Mouse (Mus musculus) testis, adult 2 months (tissue): Measurements from ENCODE around the gene B3galt4. TPM values are rescaled to one million over a fixed set of nuclear protein-coding genes. Genes with fewer than 3 reads are reported as not detected.

ENCODE experiments used
- H3K27ac ChIP-seq: fragments of 200-500 bp; 2 replicates; pipeline ENCODE4 v1.5.1; 2012; ENCODE audit warnings: low read depth, low read length; ENCODE audit not compliant: control insufficient read depth, insufficient read depth
- H3K27me3 ChIP-seq: fragments of 200-500 bp; 2 replicates; pipeline ENCODE4 v1.6.1; 2012; ENCODE audit warnings: mild to moderate bottlenecking, low read length, moderate library complexity; ENCODE audit not compliant: control insufficient read depth, insufficient read depth
- H3K36me3 ChIP-seq: fragments of 200-500 bp; 2 replicates; pipeline ENCODE4 v1.6.1; 2012; ENCODE audit warnings: mild to moderate bottlenecking, low read length; ENCODE audit not compliant: control insufficient read depth, insufficient read depth
- H3K4me1 ChIP-seq: fragments of 200-500 bp; 2 replicates; pipeline ENCODE4 v1.6.1; 2012; ENCODE audit warnings: low read length; ENCODE audit not compliant: control insufficient read depth, insufficient read depth
- H3K4me3 ChIP-seq: fragments of 200-500 bp; 2 replicates; pipeline ENCODE4 v1.5.1; 2012; ENCODE audit warnings: low read depth, mild to moderate bottlenecking, low read length, moderate library complexity, mixed read lengths; ENCODE audit not compliant: control insufficient read depth
- CTCF ChIP-seq: fragments of 200-500 bp; IDR thresholded peaks from 2 replicates; pipeline ENCODE4 v1.5.1; 2012; ENCODE audit warnings: low read depth, mild to moderate bottlenecking, inconsistent platforms, low read length, moderate library complexity; ENCODE audit not compliant: control insufficient read depth, insufficient read depth, insufficient replicate concordance
- POLR2A ChIP-seq: fragments of 200-500 bp; IDR thresholded peaks from 2 replicates; pipeline ENCODE4 v1.6.1; 2012; ENCODE audit warnings: low read depth, mild to moderate bottlenecking, inconsistent platforms, low read length, moderate library complexity; ENCODE audit not compliant: control insufficient read depth
- polyA plus RNA-seq: library from polyadenylated mRNA; depleted of rRNA; stranded (reverse); fragments of >200 nt; gene quantifications from 2 replicates; pipeline ENCODE4 v1.2.3, GENCODE M21; 2012

The B3galt4 gene
- polyA plus RNA-seq, 1 experiment, result 9.1 TPM

GRCm38 (mm10) chr17:33940206-33940805 is 11.0 kb downstream of the B3galt4 start, which contains the start of the genes Pfdn6 and Wdr46:
Pfdn6 (minus strand) TSS chr17:33940343.
Wdr46 (plus strand) TSS chr17:33940660.
- H3K4me1 ChIP-seq, result peaks cover 18% of the 10 kb centered on the region
- 0 out of 2 replicates have a peak, but pooled peaks cover 1% of the 10 kb centered on the region for H3K36me3 ChIP-seq
- no peaks in the 10 kb centered on the region for H3K27me3 ChIP-seq
- peak within 1 kb of the TSS; percentile 98 for H3K4me3 ChIP-seq
- peak; percentile 29; the same call in 1 of the 2 replicates for TF ChIP-seq POLR2A
- TF ChIP-seq CTCF, result no peak
- H3K27ac ChIP-seq, result peak within 1 kb of the TSS; percentile 85

- H3K27me3 ChIP-seq, result no peaks in the 10 kb centered on the region
- no peak overlapping the region for H3K27ac ChIP-seq
- H3K4me1 ChIP-seq, result peaks cover 18% of the 10 kb centered on the region
- H3K4me3 ChIP-seq, result peak overlapping the region; percentile 98
- H3K36me3 ChIP-seq, result no peaks in the 10 kb centered on the region
- TF ChIP-seq CTCF (no peak), POLR2A (no peak)
Observed at GRCm38 (mm10) chr17:33938783-33939182, 12.5 kb downstream of the B3galt4 start.

GRCm38 (mm10) chr17:33936993-33937392 is 14.3 kb downstream of the B3galt4 start:
- H3K36me3 ChIP-seq, result no peaks in the 10 kb centered on the region
- H3K4me1 ChIP-seq, result peaks cover 18% of the 10 kb centered on the region
- TF ChIP-seq CTCF, result no peak
- no peaks in the 10 kb centered on the region for H3K27me3 ChIP-seq
- H3K27ac ChIP-seq, result no peak overlapping the region
- no peak overlapping the region for H3K4me3 ChIP-seq

- TF ChIP-seq CTCF (no peak), POLR2A (no peak)
- no peaks in the 10 kb centered on the region for H3K36me3 ChIP-seq
- H3K27me3 ChIP-seq, result no peaks in the 10 kb centered on the region
- H3K4me3 ChIP-seq, result no peak overlapping the region
- H3K27ac ChIP-seq, result no peak overlapping the region
- peaks cover 20% of the 10 kb centered on the region for H3K4me1 ChIP-seq
Observed at GRCm38 (mm10) chr17:33935422-33936055, 15.7 kb downstream of the B3galt4 start.

GRCm38 (mm10) chr17:33932970-33933369 is 18.3 kb downstream of the B3galt4 start:
- TF ChIP-seq POLR2A, result no peak
- TF ChIP-seq CTCF, result no peak
- Histone ChIP-seq H3K4me3 (no peak overlapping the region), H3K4me1 (peaks cover 10% of the 10 kb centered on the region), H3K27ac (no peak overlapping the region), H3K27me3 (no peaks in the 10 kb centered on the region), H3K36me3 (no peaks in the 10 kb centered on the region)

GRCm38 (mm10) chr17:33932448-33932847 is 18.8 kb downstream of the B3galt4 start:
- Histone ChIP-seq H3K36me3 (no peaks in the 10 kb centered on the region), H3K4me3 (no peak overlapping the region)
- no peak for TF ChIP-seq CTCF
- no peak for TF ChIP-seq POLR2A

GRCm38 (mm10) chr17:33931947-33932346 is 19.3 kb downstream of the B3galt4 start:
- no peak for TF ChIP-seq POLR2A
- no peak for TF ChIP-seq CTCF
- H3K27me3 ChIP-seq, result no peaks in the 10 kb centered on the region
- peaks cover 10% of the 10 kb centered on the region for H3K4me1 ChIP-seq
- no peak overlapping the region for H3K4me3 ChIP-seq
- H3K27ac ChIP-seq, result no peak overlapping the region
- no peaks in the 10 kb centered on the region for H3K36me3 ChIP-seq

More at GRCm38 (mm10) chr17:33932448-33932847, 18.8 kb downstream of the B3galt4 start:
- Histone ChIP-seq H3K27ac (no peak overlapping the region), H3K27me3 (no peaks in the 10 kb centered on the region), H3K4me1 (peaks cover 10% of the 10 kb centered on the region)
